Mouse (Mus musculus) myocyte (in vitro differentiated cells): ENCODE data around the gene Rasa4. TPM values are rescaled to one million over a fixed set of nuclear protein-coding genes. Genes with fewer than 3 reads are reported as not detected.
"Not testable (repeated sequence)": the region's sequence is repeated elsewhere in the genome, so short reads cannot be mapped to it uniquely, and the experiment has no call there.

Experiments used
- H3K27me3 ChIP-seq: one replicate; pipeline ENCODE4 v1.6.1; 2011; ENCODE audit not compliant: control insufficient read depth, insufficient read depth, insufficient read length
- H3K36me3 ChIP-seq: one replicate; pipeline ENCODE4 v1.6.1; 2011; ENCODE audit not compliant: control insufficient read depth, insufficient read depth
- H3K4me2 ChIP-seq: one replicate; pipeline ENCODE4 v1.6.1; 2011; ENCODE audit warnings: low read depth, control low read depth
- H3K4me3 ChIP-seq: one replicate; pipeline ENCODE4 v1.5.1; 2011; ENCODE audit warnings: mild to moderate bottlenecking, control low read depth, moderate library complexity
- H3K79me2 ChIP-seq: one replicate; pipeline ENCODE4 v1.6.1; 2011; ENCODE audit not compliant: control insufficient read depth, insufficient read depth
- H3ac ChIP-seq: one replicate; pipeline ENCODE4 v1.6.1; 2011; ENCODE audit not compliant: control insufficient read depth, insufficient read length
- CEBPB ChIP-seq: IDR thresholded peaks from 2 replicates; pipeline ENCODE4 v1.6.1; 2011; ENCODE audit warnings: mild to moderate bottlenecking, moderate library complexity; ENCODE audit not compliant: poor library complexity, insufficient read depth, severe bottlenecking
- E2F4 ChIP-seq: IDR thresholded peaks from one replicate; pipeline ENCODE4 v1.6.1; 2011; ENCODE audit warnings: mild to moderate bottlenecking, control low read depth, moderate library complexity; ENCODE audit not compliant: insufficient read depth
- MAX ChIP-seq: IDR thresholded peaks from one replicate; pipeline ENCODE4 v1.6.1; 2011; ENCODE audit warnings: low read depth, mild to moderate bottlenecking, control low read depth
- MYOD1 ChIP-seq, 3 experiments: IDR thresholded peaks; one replicate each; pipeline ENCODE4 v1.6.1; 2011; ENCODE audit warnings: control low read depth in 2 of 3, low read depth in 2 of 3, mild to moderate bottlenecking in 2 of 3, moderate library complexity in 1 of 3; ENCODE audit not compliant: insufficient read length in 2 of 3, control insufficient read depth in 1 of 3
- MYOG ChIP-seq, 3 experiments: IDR thresholded peaks; one replicate each; pipeline ENCODE4 v1.6.1; 2011; ENCODE audit warnings: control low read depth in 2 of 3, low read depth in 2 of 3, mild to moderate bottlenecking in 2 of 3; ENCODE audit not compliant: insufficient read length in 2 of 3, control insufficient read depth in 1 of 3, insufficient read depth in 1 of 3
- POLR2A ChIP-seq: IDR thresholded peaks from one replicate; pipeline ENCODE4 v1.6.1; 2011; ENCODE audit warnings: low read depth, mild to moderate bottlenecking, control low read depth, moderate library complexity; ENCODE audit not compliant: insufficient read length
- POLR2AphosphoS2 ChIP-seq: IDR thresholded peaks from one replicate; pipeline ENCODE4 v1.6.1; 2011; ENCODE audit warnings: low read depth, control low read depth; ENCODE audit not compliant: insufficient read length
- REST ChIP-seq: IDR thresholded peaks from one replicate; pipeline ENCODE4 v1.6.1; 2011; ENCODE audit warnings: mild to moderate bottlenecking, control low read depth, moderate library complexity; ENCODE audit not compliant: insufficient read depth, insufficient read length
- SRF ChIP-seq: IDR thresholded peaks from one replicate; pipeline ENCODE4 v1.6.1; 2011; ENCODE audit warnings: low read depth; ENCODE audit not compliant: control insufficient read depth, insufficient read length
- TCF12 ChIP-seq: IDR thresholded peaks from one replicate; pipeline ENCODE4 v1.6.1; 2011; ENCODE audit warnings: mild to moderate bottlenecking, control low read depth; ENCODE audit not compliant: poor library complexity, insufficient read depth, severe bottlenecking
- TCF3 ChIP-seq: IDR thresholded peaks from one replicate; pipeline ENCODE4 v1.6.1; 2011; ENCODE audit warnings: low read depth, control low read depth; ENCODE audit not compliant: insufficient read length
- USF1 ChIP-seq: IDR thresholded peaks from one replicate; pipeline ENCODE4 v1.6.1; 2011; ENCODE audit warnings: low read depth, mild to moderate bottlenecking, control low read depth, moderate library complexity
- polyA plus RNA-seq: library from polyadenylated mRNA; unstranded; fragments of >200 nt; fragmentation: generic; extraction: Trizol; gene quantifications from one replicate; pipeline ENCODE4 v1.2.1, GENCODE M21; 2012; ENCODE audit warnings: missing spikeins

The Rasa4 gene
- polyA plus RNA-seq, 1 experiment = 26.9 TPM

GRCm38 (mm10) chr5:136054301-136055077, 29.2 kb upstream of the Rasa4 start, which contains the start of gene Upk3bl:
TSS of gene Upk3bl (plus strand) at chr5:136054492.
- Histone ChIP-seq H3K4me2 (no peak within 1 kb of the TSS), H3K36me3 (no peaks in the 10 kb centered on the region), H3K4me3 (no peak within 1 kb of the TSS), H3K79me2 (no peaks in the 10 kb centered on the region), H3K27me3 (no peaks in the 10 kb centered on the region), H3ac (no peak within 1 kb of the TSS)
- TF ChIP-seq POLR2AphosphoS2 (no peak), MYOD1 (IDR thresholded peaks at IDR 0.05; ENCODE audit: control insufficient read depth in 1 of 3, insufficient read length in 2 of 3, low read depth in 2 of 3) (no peak), MYOG (IDR thresholded peaks at IDR 0.05; ENCODE audit: control insufficient read depth in 1 of 3, insufficient read depth in 1 of 3, insufficient read length in 2 of 3, low read depth in 2 of 3) (no peak), MAX (no peak), E2F4 (no peak), POLR2A (no peak), USF1 (no peak), SRF (no peak), TCF12 (no peak), TCF3 (no peak), CEBPB (no peak), REST (no peak)

DNA sequence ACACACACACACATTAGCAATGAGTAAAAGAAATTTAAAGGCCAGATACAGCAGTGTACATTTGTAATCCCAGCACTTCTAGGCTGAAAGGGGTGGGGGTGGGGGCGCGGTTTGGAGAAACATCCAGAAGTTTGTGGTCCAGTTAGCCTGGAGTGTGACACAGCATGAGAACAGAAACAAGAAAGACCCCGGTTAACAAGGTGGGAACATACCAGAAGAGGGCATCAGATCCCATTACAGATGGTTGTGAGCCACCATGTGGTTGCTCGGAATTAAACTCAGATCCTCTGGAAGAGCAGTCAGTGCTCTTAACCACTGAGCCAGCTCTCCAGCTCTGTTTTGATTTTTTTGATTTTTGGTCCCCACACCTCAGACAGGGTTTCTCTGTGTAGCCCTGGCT, 27.7 kb upstream of the Rasa4 start:
- no peaks in the 10 kb centered on the region for H3K27me3 ChIP-seq

DNA sequence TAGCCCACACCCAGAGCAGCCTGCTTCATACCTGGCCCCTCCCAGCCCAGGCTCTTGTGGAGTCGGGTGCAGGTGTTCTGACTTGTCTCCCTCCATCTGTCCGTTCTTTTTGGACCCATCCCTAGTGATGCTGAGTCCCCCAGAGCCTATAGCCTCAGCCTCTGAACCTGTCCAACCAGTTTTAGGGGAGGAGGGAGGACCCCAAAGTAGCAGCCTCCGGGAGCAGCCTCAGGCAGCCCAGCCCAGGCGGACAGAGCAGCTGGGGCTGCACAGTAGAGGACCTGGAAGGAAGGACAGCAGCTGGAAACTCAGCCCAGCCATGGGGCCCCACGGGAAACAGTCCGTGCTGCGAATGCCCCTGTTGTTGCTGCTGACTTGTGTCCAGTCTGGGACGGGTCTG, 26.6 kb upstream of the Rasa4 start:
- no peak overlapping the region for H3K4me2 ChIP-seq
- H3K4me3 ChIP-seq = no peak overlapping the region
- no peaks in the 10 kb centered on the region for H3K36me3 ChIP-seq
- no peaks in the 10 kb centered on the region for H3K79me2 ChIP-seq
- H3ac ChIP-seq = no peak overlapping the region
- TF ChIP-seq E2F4 = no peak
- no peak for TF ChIP-seq POLR2AphosphoS2
- TF ChIP-seq REST = no peak
- TF ChIP-seq SRF = no peak
- no peak for TF ChIP-seq MYOG (IDR thresholded peaks at IDR 0.05; ENCODE audit: control insufficient read depth in 1 of 3, insufficient read depth in 1 of 3, insufficient read length in 2 of 3, low read depth in 2 of 3)
- no peak for TF ChIP-seq TCF12
- no peak for TF ChIP-seq CEBPB
- no peak for TF ChIP-seq TCF3
- TF ChIP-seq USF1 = no peak
- no peak for TF ChIP-seq MAX
- no peak for TF ChIP-seq MYOD1 (IDR thresholded peaks at IDR 0.05; ENCODE audit: control insufficient read depth in 1 of 3, insufficient read length in 2 of 3, low read depth in 2 of 3)
- TF ChIP-seq POLR2A = no peak
- H3K27me3 ChIP-seq = no peaks in the 10 kb centered on the region

More for the DNA sequence above, 27.7 kb upstream of the Rasa4 start:
- TF ChIP-seq E2F4 = no peak
- TF ChIP-seq POLR2A = no peak
- no peak for TF ChIP-seq USF1
- no peak for TF ChIP-seq SRF
- TF ChIP-seq REST = no peak
- TF ChIP-seq MAX = no peak
- no peak for TF ChIP-seq POLR2AphosphoS2
- no peak for TF ChIP-seq TCF12
- no peak for TF ChIP-seq MYOD1 (IDR thresholded peaks at IDR 0.05; ENCODE audit: control insufficient read depth in 1 of 3, insufficient read length in 2 of 3, low read depth in 2 of 3)
- TF ChIP-seq CEBPB = no peak
- no peak for TF ChIP-seq MYOG (IDR thresholded peaks at IDR 0.05; ENCODE audit: control insufficient read depth in 1 of 3, insufficient read depth in 1 of 3, insufficient read length in 2 of 3, low read depth in 2 of 3)
- no peaks in the 10 kb centered on the region for H3K79me2 ChIP-seq
- no peaks in the 10 kb centered on the region for H3K36me3 ChIP-seq
- H3K4me3 ChIP-seq = no peak overlapping the region
- no peak overlapping the region for H3K4me2 ChIP-seq
- H3ac ChIP-seq = no peak overlapping the region

- Histone ChIP-seq H3K36me3 (no peaks in the 10 kb centered on the region), H3K27me3 (no peaks in the 10 kb centered on the region), H3K4me3 (no peak overlapping the region), H3ac (no peak overlapping the region), H3K4me2 (no peak overlapping the region), H3K79me2 (no peaks in the 10 kb centered on the region)
- TF ChIP-seq POLR2AphosphoS2 (no peak), E2F4 (no peak), MAX (no peak), MYOD1 (IDR thresholded peaks at IDR 0.05; ENCODE audit: control insufficient read depth in 1 of 3, insufficient read length in 2 of 3, low read depth in 2 of 3) (no peak), POLR2A (no peak), USF1 (no peak)
Measured at GRCm38 (mm10) chr5:136061567-136061966, 22.1 kb upstream of the Rasa4 start.

- no peaks in the 10 kb centered on the region for H3K79me2 ChIP-seq
Measured at GRCm38 (mm10) chr5:136063920-136064319, 19.8 kb upstream of the Rasa4 start.

DNA sequence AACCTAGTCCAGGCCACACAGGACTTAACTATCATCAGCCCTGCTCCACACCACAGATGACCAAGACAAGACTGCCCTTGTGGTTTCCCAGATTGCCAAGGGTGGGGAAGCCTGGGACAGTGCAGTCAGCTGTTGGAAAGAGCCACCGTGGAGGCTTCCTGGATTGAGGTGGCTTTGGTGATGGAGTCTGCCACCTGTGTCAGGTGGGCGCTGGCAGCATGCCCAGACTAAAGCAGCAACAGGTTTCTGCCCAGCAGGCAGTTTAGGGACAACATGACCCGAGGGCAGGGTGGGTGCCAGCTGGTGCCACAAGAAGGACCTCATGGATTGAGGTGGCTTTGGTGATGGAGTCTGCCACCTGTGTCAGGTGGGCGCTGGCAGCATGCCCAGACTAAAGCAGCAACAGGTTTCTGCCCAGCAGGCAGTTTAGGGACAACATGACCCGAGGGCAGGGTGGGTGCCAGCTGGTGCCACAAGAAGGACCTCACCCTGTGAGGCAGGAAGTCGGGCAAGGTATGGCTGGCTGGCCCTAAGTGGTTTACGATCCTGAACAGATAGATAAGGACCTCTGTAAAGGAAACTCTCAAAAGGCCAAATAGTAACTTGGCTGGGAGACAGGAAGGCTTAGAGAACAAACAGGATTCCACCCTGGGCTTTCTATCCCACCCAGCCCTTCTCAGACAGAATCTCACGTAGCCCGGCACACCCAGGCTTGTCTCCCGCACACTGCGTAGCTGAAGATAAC, 17.1 kb upstream of the Rasa4 start:
- H3K4me2 ChIP-seq, H3K36me3 ChIP-seq, H3K79me2 ChIP-seq, H3ac ChIP-seq, H3K4me3 ChIP-seq, H3K27me3 ChIP-seq: not testable (repeated sequence)

More at GRCm38 (mm10) chr5:136063920-136064319, 19.8 kb upstream of the Rasa4 start:
- Histone ChIP-seq H3K36me3 (no peaks in the 10 kb centered on the region), H3ac (no peak overlapping the region), H3K27me3 (no peaks in the 10 kb centered on the region), H3K4me3 (no peak overlapping the region), H3K4me2 (no peak overlapping the region)
- no peak for TF ChIP-seq POLR2AphosphoS2
- TF ChIP-seq TCF3 = no peak
- TF ChIP-seq MYOG (IDR thresholded peaks at IDR 0.05; ENCODE audit: control insufficient read depth in 1 of 3, insufficient read depth in 1 of 3, insufficient read length in 2 of 3, low read depth in 2 of 3) = no peak
- no peak for TF ChIP-seq CEBPB
- TF ChIP-seq SRF = no peak
- TF ChIP-seq USF1 = no peak
- TF ChIP-seq TCF12 = no peak
- no peak for TF ChIP-seq REST
- no peak for TF ChIP-seq POLR2A
- no peak for TF ChIP-seq MAX
- TF ChIP-seq E2F4 = no peak
